Comparison of ENCODE assay signal across 8 mouse cellular contexts in genomic region chr1:69242289-69242909, GRCm38 (mm10).
DNase-seq lines count a peak whose midpoint lies in the region; ATAC-seq lines count a peak whose summit lies in the region.

No protein-coding gene starts in this region.

- peak overlapping the region; percentile 42; the same call in 1 of the 2 replicates for H3K4me3 ChIP-seq in kidney, embryonic 16.5 days (ENCODE audit: low read length)
- H3K4me3 ChIP-seq in forebrain, embryonic 10.5 days, result peak overlapping the region; percentile 40
- H3K4me3 ChIP-seq in intestine, embryonic 15.5 days (replicated peaks), result peak overlapping the region; percentile 27; the same call in 1 of the 2 replicates

- no peak for DNase-seq in kidney, adult 9 months
- no peak for DNase-seq in forebrain, embryonic 10.5 days (ENCODE audit: extremely low spot score, low spot score)
- peak; percentile 4 for DNase-seq in naive thymus-derived CD4-positive, alpha-beta T cell, adult 2 months (ENCODE audit: low read depth)
- no peak for DNase-seq in urinary bladder, postnatal 14 days (ENCODE audit: low spot score)
- DNase-seq in thymus, postnatal 36 days, result no peak
- no peak for DNase-seq in gastrocnemius, postnatal 14 days

- intact Hi-C loops in gastrocnemius, postnatal 14 days (cut with DNase I; ENCODE audit: low total_unique reads), result loop anchor here (5.0 kb wide), 1 partner anchor 445 kb away; the partner anchor contains the start of gene Ikzf2

- peaks cover 3% of the 10 kb centered on the region; the same call in 1 of the 2 replicates for H3K4me1 ChIP-seq in kidney, embryonic 16.5 days (ENCODE audit: insufficient read depth, low read length)
- H3K4me1 ChIP-seq in forebrain, embryonic 10.5 days, result peaks cover 7% of the 10 kb centered on the region
- no peaks in the 10 kb centered on the region for H3K4me1 ChIP-seq in intestine, embryonic 15.5 days (replicated peaks)

- H3K36me3 ChIP-seq in kidney, embryonic 16.5 days (ENCODE audit: insufficient read depth, low read length), result no peaks in the 10 kb centered on the region
- H3K36me3 ChIP-seq in forebrain, embryonic 10.5 days (replicated peaks), result no peaks in the 10 kb centered on the region
- H3K36me3 ChIP-seq in intestine, embryonic 15.5 days, result no peaks in the 10 kb centered on the region

- H3K4me2 ChIP-seq in kidney, embryonic 16.5 days (replicated peaks; ENCODE audit: low read depth, low read length), result peak overlapping the region; percentile 56
- peak overlapping the region; percentile 62 for H3K4me2 ChIP-seq in intestine, embryonic 15.5 days (replicated peaks)

- H3K9me3 ChIP-seq in kidney, embryonic 16.5 days (ENCODE audit: low read length), result no peaks in the 10 kb centered on the region
- H3K9me3 ChIP-seq in forebrain, embryonic 10.5 days, result 0 out of 2 replicates have a peak, but pooled peaks cover 3% of the 10 kb centered on the region
- no peaks in the 10 kb centered on the region for H3K9me3 ChIP-seq in intestine, embryonic 15.5 days

- WGBS in kidney, embryonic 16.5 days, result 79% methylated on average over 3 of the region's 3 CpGs
- WGBS in forebrain, embryonic 10.5 days, result 86% methylated on average over 3 of the region's 3 CpGs
- 74% methylated on average over 3 of the region's 3 CpGs for WGBS in intestine, embryonic 15.5 days

- 0 out of 2 replicates have a peak overlapping the region, but pooled peaks have one; percentile 53 for H3K9ac ChIP-seq in kidney, embryonic 16.5 days (replicated peaks; ENCODE audit: low read length)
- H3K9ac ChIP-seq in intestine, embryonic 15.5 days, result no peak overlapping the region

- peak; percentile 65; the same call in 1 of the 2 replicates for ATAC-seq in kidney, embryonic 16.5 days (ENCODE audit: low FRiP score, low TSS enrichment)
- no peak for ATAC-seq in intestine, embryonic 15.5 days

- no peaks in the 10 kb centered on the region for H3K27me3 ChIP-seq in kidney, embryonic 16.5 days (ENCODE audit: insufficient read depth, low read length)
- H3K27me3 ChIP-seq in forebrain, embryonic 10.5 days (ENCODE audit: poor library complexity, severe bottlenecking), result no peaks in the 10 kb centered on the region
- no peaks in the 10 kb centered on the region for H3K27me3 ChIP-seq in intestine, embryonic 15.5 days (replicated peaks)

- H3K27ac ChIP-seq in kidney, embryonic 16.5 days (ENCODE audit: low read length), result no peak overlapping the region
- H3K27ac ChIP-seq in forebrain, embryonic 10.5 days, result peak overlapping the region; percentile 82
- no peak overlapping the region for H3K27ac ChIP-seq in intestine, embryonic 15.5 days
